Mouse (Mus musculus): ENCODE results near the gene Gm19345.

Gm19345 gene

DNA sequence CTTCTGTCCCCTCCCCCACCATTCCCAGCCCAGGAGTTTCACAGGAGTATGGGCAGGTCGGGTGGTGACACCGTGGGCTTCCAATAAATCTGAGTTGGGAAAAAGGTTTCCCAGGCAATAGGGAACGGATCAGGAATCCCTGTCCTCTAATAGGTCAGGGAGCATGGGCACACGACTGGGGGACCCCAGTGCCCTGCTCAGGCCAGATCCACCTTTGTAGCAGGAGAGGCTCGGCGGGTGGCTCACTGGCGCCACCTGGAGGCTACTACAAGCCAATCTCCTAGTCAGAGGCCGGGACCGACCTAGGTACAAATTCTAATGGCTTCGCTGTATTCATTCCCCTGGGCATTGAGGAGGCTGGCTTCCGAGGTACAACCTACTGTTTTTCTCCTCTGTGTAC is 8.2 kb upstream of the Gm19345 start:
- TF ChIP-seq GATA4 (IDR thresholded peaks at IDR 0.05; ENCODE audit: insufficient replicate concordance, low read length): no peak

DNA sequence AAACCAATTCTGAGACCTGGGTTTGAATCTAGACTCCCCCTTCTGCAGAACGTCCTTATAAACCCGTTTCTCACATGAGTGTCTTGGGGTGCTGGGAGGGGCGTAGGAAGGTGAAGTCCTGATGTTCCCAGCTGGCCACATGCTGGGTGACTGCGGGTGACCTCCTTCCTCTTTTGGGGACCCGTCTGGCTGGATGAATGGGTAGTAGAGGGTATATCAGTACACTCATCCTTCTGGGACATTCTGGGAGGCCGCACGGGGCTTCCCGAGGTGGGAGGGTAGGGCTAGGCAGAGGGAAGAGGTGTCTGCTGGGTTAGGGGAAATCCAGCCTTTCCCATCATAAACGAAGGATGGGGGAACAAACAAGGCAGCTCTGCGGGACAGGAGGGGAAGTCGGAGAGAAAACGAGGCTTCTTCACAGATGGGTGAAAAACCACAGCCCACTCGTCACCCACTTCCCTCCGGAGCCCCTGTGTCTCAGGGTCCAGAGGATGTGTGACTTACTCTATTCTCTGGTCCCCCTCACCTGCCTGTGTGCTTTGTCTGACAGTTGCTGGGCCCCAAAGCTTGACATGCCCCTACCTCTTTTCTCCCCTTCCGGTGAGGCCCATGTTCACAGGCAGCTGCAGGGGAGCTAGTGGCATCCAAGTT is 7.2 kb upstream of the Gm19345 start:
- no peak for TF ChIP-seq GATA4 (IDR thresholded peaks at IDR 0.05; ENCODE audit: insufficient replicate concordance, low read length)

DNA sequence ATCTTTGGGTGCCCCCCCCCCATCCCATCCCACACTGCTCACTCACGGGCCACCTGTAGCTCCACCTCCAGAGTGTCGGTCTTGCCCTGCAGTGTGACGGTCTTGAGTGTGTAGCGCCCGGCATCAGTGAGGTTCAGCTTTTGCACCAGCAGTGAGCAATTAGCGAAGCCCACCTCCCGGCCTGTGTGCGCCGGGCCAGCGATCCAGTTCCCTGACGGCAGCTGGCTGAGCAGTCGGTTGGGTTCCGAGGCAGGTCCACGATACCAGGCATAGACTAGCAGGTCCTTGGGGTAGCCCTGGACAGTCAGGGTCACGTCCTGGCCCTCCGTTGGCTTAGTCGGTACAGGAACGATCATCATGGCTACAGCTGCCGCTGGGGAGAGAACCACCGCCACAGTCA is 1.7 kb downstream of the Gm19345 start:
- TF ChIP-seq GATA4 (IDR thresholded peaks at IDR 0.05; ENCODE audit: insufficient replicate concordance, low read length): no peak

DNA sequence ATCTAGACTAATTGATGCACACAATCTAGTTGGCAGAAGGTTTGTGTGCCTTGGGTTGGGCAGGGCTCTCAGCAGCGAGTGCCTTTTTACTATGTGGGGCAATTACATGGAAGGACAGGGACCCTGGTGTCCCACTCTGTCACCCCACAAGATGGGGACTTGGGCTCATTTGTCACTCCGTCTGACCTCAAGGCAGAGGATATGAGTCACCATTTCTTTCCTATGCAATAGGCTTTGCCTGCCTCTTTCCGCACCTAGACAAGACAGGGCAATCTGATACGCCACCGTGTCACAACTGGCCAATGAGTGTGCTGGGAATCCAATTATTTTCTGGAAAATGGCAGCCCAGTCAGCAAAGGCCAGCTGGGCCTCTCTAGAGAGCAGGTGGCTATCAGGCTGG is 3.9 kb downstream of the Gm19345 start:
- TF ChIP-seq GATA4 (IDR thresholded peaks at IDR 0.05; ENCODE audit: insufficient replicate concordance, low read length): no peak

DNA sequence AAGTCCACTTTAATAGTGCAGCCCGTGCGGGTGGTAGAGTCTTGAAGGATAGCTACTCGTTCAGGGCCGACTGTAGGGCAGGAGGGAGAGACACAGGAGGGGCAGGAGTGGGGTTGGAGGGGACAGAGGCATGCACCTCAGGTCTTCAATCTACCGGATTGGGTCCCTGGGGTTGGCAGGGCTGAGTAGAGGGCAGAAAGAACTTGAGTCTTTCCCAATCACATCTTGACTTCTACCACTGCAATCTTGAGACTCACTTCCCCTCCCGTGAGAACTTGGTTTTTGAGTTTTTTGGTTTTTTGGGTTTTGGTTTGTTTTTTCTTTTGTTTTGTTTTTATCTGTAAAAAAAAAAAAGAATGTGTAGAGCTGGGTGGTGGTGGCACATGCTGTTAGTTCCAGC is 4.5 kb downstream of the Gm19345 start:
- TF ChIP-seq GATA4 (IDR thresholded peaks at IDR 0.05; ENCODE audit: insufficient replicate concordance, low read length): no peak

DNA sequence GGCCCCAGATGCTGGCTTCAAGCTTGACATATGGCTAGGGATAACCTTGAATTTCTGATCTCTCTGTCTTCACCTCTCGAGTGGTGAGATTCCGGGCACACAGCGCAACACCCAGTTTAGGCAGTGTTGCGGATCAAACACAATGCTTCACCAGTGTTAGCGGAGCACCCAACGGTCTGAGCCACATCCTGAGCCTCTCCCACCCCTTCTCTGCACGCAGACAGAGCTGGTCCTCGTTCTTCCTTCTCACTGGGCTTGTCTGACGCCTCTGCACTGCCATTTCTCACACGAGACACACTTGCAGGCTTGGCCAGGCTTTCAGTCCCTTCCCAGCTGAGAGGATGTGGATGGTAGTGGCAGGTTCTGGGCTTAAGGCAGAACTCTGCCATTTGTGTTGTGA is 7.9 kb downstream of the Gm19345 start:
- TF ChIP-seq GATA4 (IDR thresholded peaks at IDR 0.05; ENCODE audit: insufficient replicate concordance, low read length): no peak

DNA sequence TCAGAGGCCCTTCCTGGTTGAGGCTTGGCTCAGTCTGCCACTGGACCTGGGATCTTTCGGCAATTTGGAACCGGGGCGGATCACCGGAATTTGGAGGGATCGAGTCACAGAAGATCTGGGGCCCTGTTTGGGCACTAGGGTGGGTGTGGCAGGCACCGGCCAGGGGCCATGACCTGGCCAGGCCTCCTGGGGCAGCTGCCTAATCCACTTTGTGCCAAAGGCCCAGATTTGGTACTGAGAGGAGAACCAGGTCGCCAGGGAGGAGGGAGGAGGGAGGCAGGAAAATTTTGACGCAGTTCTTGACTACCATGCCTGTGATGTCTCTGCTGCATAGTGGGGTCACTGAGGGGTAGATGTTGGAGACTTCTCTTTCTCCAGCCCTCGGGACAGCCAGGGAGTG is 9.4 kb downstream of the Gm19345 start, which contains the start of gene Ceacam16:
Gene Ceacam16 (minus strand): TSS at position 101 of the 400 bp plus-strand sequence.
- TF ChIP-seq GATA4 (IDR thresholded peaks at IDR 0.05; ENCODE audit: insufficient replicate concordance, low read length): no peak

DNA sequence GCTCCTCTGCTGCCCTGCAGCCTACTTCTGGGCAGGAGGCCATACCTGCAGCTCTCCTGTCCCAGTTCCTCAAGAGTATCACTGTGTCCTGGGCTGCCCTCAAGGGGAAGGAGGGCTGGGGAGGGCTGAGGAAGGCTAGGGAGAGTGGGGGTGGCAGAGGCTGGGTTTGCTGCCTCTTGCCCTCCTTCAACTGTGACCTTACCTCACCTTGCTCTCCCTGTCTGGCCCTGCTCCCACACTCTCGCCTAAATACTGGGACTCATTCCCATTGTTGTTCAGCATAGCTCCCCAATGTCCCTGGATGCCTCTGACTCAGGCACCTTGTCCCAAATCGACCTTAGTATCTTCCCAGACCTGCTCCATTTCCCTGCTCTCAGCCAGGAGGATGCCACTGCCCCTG is 12.4 kb downstream of the Gm19345 start:
- TF ChIP-seq GATA4 (IDR thresholded peaks at IDR 0.05; ENCODE audit: insufficient replicate concordance, low read length): no peak

DNA sequence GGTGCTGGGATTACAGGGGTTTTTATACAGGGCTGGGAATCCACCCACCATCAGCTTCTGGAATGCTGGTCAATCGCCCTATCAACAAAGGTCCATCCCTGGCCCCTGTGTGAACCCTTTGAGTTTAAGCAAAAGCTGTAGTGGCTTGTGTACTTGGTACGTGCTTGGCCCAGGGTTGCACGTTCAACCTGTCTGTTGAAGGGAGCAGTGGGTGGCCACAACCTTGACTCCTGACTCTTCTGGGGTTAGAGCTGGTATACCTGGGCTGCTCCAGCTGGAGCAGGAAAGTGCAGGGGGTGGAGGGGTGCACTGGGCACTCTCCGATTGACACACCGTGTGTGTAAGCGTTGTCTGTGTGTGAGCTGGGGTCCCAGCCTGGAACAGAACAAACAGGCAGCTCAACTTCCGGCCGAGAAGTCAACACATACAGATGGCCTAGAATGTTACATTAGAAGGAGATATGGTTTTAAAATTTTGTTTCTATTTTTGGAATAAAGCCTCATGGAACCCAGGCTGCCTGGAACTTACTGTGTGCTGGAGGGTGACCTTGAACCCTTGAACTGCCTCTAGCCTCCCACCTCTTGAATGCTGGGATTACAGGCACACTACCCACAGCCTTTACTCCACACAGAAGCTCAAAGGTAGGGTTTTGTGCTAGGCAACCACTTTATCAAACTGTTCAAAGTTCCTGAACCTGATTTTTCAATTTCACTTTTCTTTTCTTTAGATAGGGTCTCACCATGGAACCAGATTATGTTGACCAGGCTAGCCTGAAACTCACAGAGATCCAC is 13.6 kb downstream of the Gm19345 start:
- TF ChIP-seq GATA4 (IDR thresholded peaks at IDR 0.05; ENCODE audit: insufficient replicate concordance, low read length): no peak

DNA sequence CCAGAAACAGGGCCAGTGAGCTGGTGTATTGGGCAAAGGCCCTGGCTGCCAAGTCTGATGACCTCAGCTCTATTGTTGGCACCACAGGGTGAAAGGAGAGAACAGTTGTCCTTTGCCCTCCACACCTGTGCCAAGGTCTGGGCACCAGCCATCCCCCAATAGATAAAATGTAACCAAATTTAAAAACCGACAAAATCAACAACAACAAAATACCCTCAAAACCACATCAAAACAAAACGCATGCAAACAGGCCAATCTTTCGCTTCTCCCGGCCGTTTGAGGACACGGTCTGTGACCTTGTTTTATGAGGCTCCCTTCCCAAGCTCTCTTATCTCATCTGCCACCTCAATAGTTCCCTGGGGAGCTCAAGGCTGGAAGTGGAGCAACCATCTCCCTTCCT is 14.7 kb downstream of the Gm19345 start:
- peak; percentile 70; the same call in 1 of the 2 replicates for TF ChIP-seq GATA4 (IDR thresholded peaks at IDR 0.05; ENCODE audit: insufficient replicate concordance, low read length)

DNA sequence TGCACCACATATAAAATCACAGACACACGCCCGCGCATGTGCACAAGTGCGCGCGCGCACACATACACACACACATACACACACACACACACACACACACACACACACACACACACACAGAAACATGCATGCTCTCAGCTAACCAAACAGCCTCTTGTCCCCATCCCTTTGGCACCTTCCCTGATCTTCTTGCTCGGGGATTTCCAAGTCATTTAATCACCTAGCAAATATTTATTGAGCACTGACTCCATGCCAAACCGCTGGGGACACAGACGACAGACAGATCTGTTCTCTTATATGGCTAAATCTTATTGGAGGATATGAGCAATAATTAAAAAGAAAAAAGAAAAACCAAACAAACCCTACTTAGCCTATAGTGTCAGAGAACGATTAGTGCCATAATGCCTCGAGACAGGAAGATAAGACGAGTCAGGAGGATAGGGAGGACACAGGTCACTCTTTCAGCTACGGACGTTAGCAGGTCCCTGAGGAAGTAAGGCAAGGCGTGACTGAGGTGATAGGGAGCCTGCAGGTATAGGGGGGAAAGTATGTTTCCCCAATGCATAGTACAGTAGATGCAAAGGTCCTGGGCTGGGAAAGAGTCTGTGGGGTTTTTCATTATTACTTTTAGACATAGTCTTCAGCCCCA is 16.1 kb downstream of the Gm19345 start:
- TF ChIP-seq GATA4 (IDR thresholded peaks at IDR 0.05; ENCODE audit: insufficient replicate concordance, low read length): no peak

DNA sequence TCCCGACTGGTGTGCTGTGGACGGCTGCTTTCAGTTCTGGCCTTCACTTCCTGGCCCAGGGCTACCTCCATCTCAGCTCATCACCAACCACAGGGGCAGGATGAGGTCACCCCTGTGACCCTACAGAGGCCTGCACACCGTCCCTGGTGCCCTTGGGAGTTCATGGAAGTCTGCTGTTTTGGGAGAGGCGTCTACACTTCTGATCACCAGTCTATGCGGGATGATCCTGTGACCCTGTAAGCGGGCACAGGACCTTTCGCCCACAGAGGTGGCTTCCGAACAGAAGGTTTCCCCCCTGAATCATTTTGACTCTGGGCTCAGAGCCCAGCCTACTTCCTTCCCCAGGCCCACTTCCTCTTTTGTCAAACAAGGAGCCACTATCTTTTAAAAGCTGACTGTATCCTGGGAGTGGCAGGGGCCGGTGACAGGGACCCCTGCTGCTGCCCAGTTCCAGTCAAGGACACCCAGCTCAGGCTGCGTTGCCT is 19.4 kb downstream of the Gm19345 start:
- peak; percentile 40; the same call in 1 of the 2 replicates for TF ChIP-seq GATA4 (IDR thresholded peaks at IDR 0.05; ENCODE audit: insufficient replicate concordance, low read length)

DNA sequence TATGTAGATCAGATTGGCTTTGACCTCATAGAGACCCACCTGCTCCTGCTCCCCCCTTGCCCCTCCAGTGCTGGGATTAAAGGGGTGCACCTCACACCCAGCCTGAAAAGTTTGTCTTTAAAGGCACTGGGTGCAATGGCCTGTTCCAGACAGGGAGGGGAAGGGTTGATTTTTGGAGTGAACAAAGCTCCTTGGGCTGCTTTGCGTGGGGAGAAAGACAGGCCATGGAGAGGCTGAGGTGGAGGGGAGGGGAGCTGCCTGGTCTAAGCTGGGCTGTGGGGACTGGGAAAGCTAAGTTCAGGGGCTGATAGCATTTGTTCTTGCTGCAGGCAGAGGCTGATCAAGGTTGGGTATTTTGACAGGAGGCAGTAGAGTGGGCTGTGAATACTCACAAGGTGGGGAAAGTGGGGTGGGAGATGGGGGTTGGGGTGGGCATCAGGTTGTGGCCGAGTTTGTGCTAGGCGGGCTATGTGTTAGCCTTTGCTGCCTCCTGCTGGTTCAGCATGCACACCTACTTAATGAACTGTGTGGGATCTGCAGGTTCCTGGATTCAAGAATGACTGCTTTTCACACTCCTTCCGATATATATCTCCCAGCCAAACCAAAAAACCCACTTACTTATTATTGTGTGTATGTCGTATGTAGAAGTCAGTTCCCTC is 20.3 kb downstream of the Gm19345 start:
- no peak for TF ChIP-seq GATA4 (IDR thresholded peaks at IDR 0.05; ENCODE audit: insufficient replicate concordance, low read length)

DNA sequence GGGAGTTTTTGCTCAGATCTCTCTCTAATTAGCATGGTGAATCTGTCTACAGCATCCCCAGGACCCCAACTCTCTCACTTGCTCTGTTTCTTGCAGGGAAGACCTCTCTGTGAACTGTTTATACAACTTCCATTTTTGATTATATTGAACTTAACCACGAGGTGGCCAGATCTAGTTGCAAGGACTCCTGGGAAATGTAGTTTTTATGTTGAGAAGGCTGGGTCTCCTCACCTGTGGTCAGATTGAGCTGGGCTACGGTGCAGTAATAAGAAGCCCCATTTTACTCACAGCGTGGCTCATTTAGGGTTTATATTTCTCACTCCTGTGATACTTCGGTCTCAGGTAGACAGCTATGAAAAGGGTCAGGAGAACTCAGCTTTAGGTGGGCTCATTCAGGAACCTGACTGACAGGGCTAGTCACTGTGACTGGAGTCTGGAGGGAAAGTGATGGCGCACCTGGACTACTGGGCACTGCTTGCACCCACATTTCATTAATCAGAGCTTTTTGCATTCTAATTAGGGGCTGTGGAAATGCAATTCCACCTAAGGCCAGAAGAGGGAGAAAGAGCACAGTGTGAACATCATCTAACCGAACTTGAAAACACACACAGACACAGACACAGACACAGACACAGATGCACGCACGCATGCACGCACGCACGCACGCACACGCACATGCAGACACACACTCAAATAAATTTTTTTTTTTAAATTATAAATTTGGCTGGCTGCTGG is 24.3 kb downstream of the Gm19345 start:
- no peak for TF ChIP-seq GATA4 (IDR thresholded peaks at IDR 0.05; ENCODE audit: insufficient replicate concordance, low read length)
